Mouse (Mus musculus) ES-Bruce4 (cell line): ENCODE results near the gene Gm28044.

ENCODE experiments used
- CTCF ChIP-seq: IDR thresholded peaks from one replicate; pipeline ENCODE4 v1.8.1; 2011; ENCODE audit warnings: low read depth, low read length
- EP300 ChIP-seq: IDR thresholded peaks from 2 replicates; pipeline ENCODE4 v1.6.1; 2011; ENCODE audit warnings: low read depth, low read length; ENCODE audit not compliant: insufficient read depth
- POLR2A ChIP-seq: IDR thresholded peaks from one replicate; pipeline ENCODE4 v1.8.1; 2011; ENCODE audit warnings: low read length; ENCODE audit not compliant: insufficient read depth

DNA sequence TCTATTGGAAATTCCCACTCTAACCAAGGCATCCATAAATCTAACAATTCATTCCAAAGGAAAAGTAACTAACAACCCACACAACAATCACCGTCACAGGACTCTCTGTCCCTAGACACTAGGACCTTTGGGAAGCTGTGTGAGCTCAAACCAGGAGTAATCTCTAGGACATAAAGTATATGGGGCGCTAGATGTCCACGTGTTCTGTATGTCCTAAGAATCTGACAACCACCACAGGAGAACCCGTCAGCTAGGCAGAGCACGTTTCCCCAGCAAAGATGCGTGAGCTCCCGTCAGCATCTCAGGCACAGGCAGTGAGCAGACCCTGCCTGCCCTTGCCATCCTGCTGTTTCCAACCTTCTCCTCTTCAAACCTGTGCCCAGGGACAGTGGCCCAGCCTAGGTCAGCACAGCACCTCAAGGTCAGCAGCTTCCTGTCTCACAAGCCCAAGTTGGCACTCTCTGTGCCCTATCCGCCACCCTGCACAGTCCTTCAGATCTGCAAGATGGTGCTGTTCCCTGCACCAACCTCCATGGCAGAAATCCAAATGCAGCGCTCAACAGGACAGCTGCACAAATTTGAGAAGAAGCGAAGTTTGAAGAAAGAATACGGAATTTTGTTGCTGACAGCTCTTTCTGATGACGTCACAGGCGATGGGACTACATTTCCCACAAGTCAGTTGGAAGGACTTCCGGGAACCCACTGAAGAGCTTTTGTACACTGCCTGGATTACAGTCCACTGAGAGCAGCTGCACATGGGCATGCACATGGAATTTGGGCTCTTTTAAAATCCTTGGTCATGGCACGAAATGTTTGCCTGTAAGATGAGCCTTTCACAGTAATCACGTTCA, 54.3 kb downstream of the Gm28044 start, which contains the start of gene Zfp457:
- TF ChIP-seq POLR2A (no peak), CTCF (no peak), EP300 (no peak)
